Mouse (Mus musculus) left cerebral cortex, adult 18-20 months (tissue): Measurements from ENCODE around the gene D1Pas1. TPM values are rescaled to one million over a fixed set of nuclear protein-coding genes. Genes with fewer than 3 reads are reported as not detected.

ENCODE experiments used
- DNase-seq, 2 experiments: peaks; one replicate each; pipeline ENCODE4 v3.0.0; 2021 to 2022; ENCODE audit warnings: low spot score in 2 of 2, mixed read lengths in 1 of 2
- total RNA-seq, 2 experiments: library from RNA; stranded (reverse); gene quantifications; 2 replicates each; pipeline ENCODE4 v1.2.3; 2021

Gene D1Pas1
- total RNA-seq, 2 experiments from 2014 or later: not detected

GRCm38 (mm10) chr1:186986086-186986485 is 18.9 kb downstream of the D1Pas1 start:
- no peak for DNase-seq

GRCm38 (mm10) chr1:186986506-186986905 is 19.3 kb downstream of the D1Pas1 start:
- no peak for DNase-seq

- DNase-seq: no peak
These were observed 21.1 kb downstream of the D1Pas1 start for GRCm38 (mm10) chr1:186988281-186988682.

- DNase-seq: no peak
These were observed 21.6 kb downstream of the D1Pas1 start for GRCm38 (mm10) chr1:186988822-186989221.

- DNase-seq: no peak
These were observed 24.3 kb downstream of the D1Pas1 start for GRCm38 (mm10) chr1:186991473-186991872.

GRCm38 (mm10) chr1:186992113-186992512 is 24.9 kb downstream of the D1Pas1 start:
- DNase-seq: no peak

GRCm38 (mm10) chr1:186997596-186998304 is 30.5 kb downstream of the D1Pas1 start:
- no peak for DNase-seq

- no peak for DNase-seq
These were observed 36.2 kb downstream of the D1Pas1 start for GRCm38 (mm10) chr1:187003441-187003861.

- DNase-seq: no peak
These were observed 37.1 kb downstream of the D1Pas1 start for GRCm38 (mm10) chr1:187004306-187004705.

- no peak for DNase-seq
These were observed 39.2 kb downstream of the D1Pas1 start for GRCm38 (mm10) chr1:187006227-187006925.

- DNase-seq: no peak
These were observed 41.0 kb downstream of the D1Pas1 start for GRCm38 (mm10) chr1:187008236-187008635.

GRCm38 (mm10) chr1:187010071-187010470 is 42.9 kb downstream of the D1Pas1 start:
- no peak for DNase-seq

GRCm38 (mm10) chr1:187011601-187012000 is 44.4 kb downstream of the D1Pas1 start:
- DNase-seq: no peak

GRCm38 (mm10) chr1:187014141-187014540 is 46.9 kb downstream of the D1Pas1 start:
- DNase-seq: no peak

- no peak for DNase-seq
These were observed 48.5 kb downstream of the D1Pas1 start for GRCm38 (mm10) chr1:187015673-187016072.

GRCm38 (mm10) chr1:187016116-187016515 is 48.9 kb downstream of the D1Pas1 start:
- DNase-seq: no peak

- no peak for DNase-seq
These were observed 52.8 kb downstream of the D1Pas1 start for GRCm38 (mm10) chr1:187020011-187020410.

Other genes starting within 250 kb of the D1Pas1 start
- 10 to 100 TPM; 12.9 to 13.3 TPM for gene Rrp15, start 218.1 kb upstream of the D1Pas1 start, total RNA-seq
- under 1 TPM; 0.54 to 0.56 TPM for gene Spata17, start 248.0 kb downstream of the D1Pas1 start, total RNA-seq
- gene Gpatch2, start 248.1 kb downstream of the D1Pas1 start, total RNA-seq: 10 to 100 TPM; 20.8 to 21.5 TPM